Mouse (Mus musculus): Measurements from ENCODE around the gene Dnah3.

The Dnah3 gene

GRCm38 (mm10) chr7:119936321-119936720 lies 158.8 kb downstream of the Dnah3 start:
- no peak for DNase-seq

GRCm38 (mm10) chr7:119928783-119929440 lies 166.2 kb downstream of the Dnah3 start:
- no peak for DNase-seq

- DNase-seq: no peak
Measured at GRCm38 (mm10) chr7:119921054-119921453, 174.0 kb downstream of the Dnah3 start.

- DNase-seq: no peak
Measured at GRCm38 (mm10) chr7:119920457-119920856, 174.6 kb downstream of the Dnah3 start.

- no peak for DNase-seq
Measured at GRCm38 (mm10) chr7:119911727-119912126, 183.4 kb downstream of the Dnah3 start.

- DNase-seq: no peak
Measured at GRCm38 (mm10) chr7:119906523-119907215, 188.4 kb downstream of the Dnah3 start.

GRCm38 (mm10) chr7:119899386-119900057 lies 195.6 kb downstream of the Dnah3 start:
- DNase-seq: no peak

GRCm38 (mm10) chr7:119898247-119898856 lies 196.7 kb downstream of the Dnah3 start:
- no peak for DNase-seq

- no peak for DNase-seq
Measured at GRCm38 (mm10) chr7:119897521-119898109, 197.5 kb downstream of the Dnah3 start.

- peak; percentile 96 for DNase-seq
Measured at GRCm38 (mm10) chr7:119895639-119896512, 199.2 kb downstream of the Dnah3 start, which contains the start of the genes Lyrm1 and Dcun1d3. Gene Lyrm1, plus strand, starts transcription at chr7:119895861. Gene Dcun1d3, minus strand, starts transcription at chr7:119896298.

GRCm38 (mm10) chr7:119894818-119895544 lies 200.1 kb downstream of the Dnah3 start:
- DNase-seq: peak; percentile 5

- no peak for DNase-seq
Measured at GRCm38 (mm10) chr7:119892742-119893141, 202.3 kb downstream of the Dnah3 start.

GRCm38 (mm10) chr7:119892198-119892597 lies 202.9 kb downstream of the Dnah3 start:
- no peak for DNase-seq

GRCm38 (mm10) chr7:119887887-119888286 lies 207.2 kb downstream of the Dnah3 start:
- DNase-seq: no peak

- DNase-seq: no peak
Measured at GRCm38 (mm10) chr7:119881229-119881628, 213.9 kb downstream of the Dnah3 start.

GRCm38 (mm10) chr7:119880345-119880744 lies 214.7 kb downstream of the Dnah3 start:
- DNase-seq: no peak

- DNase-seq: no peak
Measured at GRCm38 (mm10) chr7:119879171-119879570, 215.9 kb downstream of the Dnah3 start.

- DNase-seq: peak; percentile 56
Measured at GRCm38 (mm10) chr7:119875776-119876440, 219.2 kb downstream of the Dnah3 start.

GRCm38 (mm10) chr7:119873050-119873449 lies 222.0 kb downstream of the Dnah3 start:
- no peak for DNase-seq

Data from right cerebral cortex, postnatal 25 days (tissue).